ENCODE assay signal across 20 mouse cellular contexts in the genomic region with DNA sequence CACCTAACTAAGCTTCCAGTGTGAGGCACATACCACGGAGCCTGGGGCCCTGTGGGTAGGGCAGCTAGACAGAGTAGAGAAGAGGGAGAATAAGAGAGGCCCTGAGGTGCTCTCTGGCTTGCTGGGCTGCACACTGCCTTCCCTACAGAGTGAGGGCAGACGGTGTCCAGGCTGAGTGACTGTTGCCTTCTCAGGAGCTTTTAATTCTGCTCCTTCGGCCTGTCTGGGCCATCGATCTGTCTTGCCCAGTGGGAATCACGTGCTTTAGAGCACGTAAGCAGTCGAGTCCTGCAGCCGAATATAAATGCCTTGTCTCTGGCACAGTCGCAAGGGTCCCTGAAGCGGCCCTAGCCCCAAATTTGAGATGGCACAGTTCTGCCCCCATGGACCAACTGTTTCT. TPM values are rescaled to one million over a fixed set of nuclear protein-coding genes. Genes with fewer than 3 reads are reported as not detected.
DNase-seq lines count a peak whose midpoint lies in the region; ATAC-seq lines count a peak whose summit lies in the region.
"Had no signal": no experiment of that assay in that cellular context is flagged by ENCODE, and none has a peak within 500 bp of the region (broad histone marks: within the 10 kb centered on the region; RNA-seq: fewer than 3 reads in every experiment).

No protein-coding gene starts in this region.

- H3K4me2 ChIP-seq in midbrain, embryonic 11.5 days = no peak overlapping the region
- H3K4me2 ChIP-seq in midbrain, embryonic 16.5 days (ENCODE audit: low read length) = no peak overlapping the region
- H3K4me2 ChIP-seq in midbrain, embryonic 12.5 days (replicated peaks) = no peak overlapping the region
- H3K4me2 ChIP-seq in neural tube, embryonic 15.5 days = peak overlapping the region; percentile 6; the same call in 1 of the 2 replicates
- H3K4me2 ChIP-seq: heart, embryonic 15.5 days had no signal

- peak overlapping the region; percentile 12; the same call in 1 of the 2 replicates for H3K9ac ChIP-seq in midbrain, embryonic 11.5 days (ENCODE audit: low read length)
- no peak overlapping the region for H3K9ac ChIP-seq in midbrain, embryonic 16.5 days (ENCODE audit: low read depth, low read length)
- no peak overlapping the region for H3K9ac ChIP-seq in midbrain, embryonic 12.5 days (replicated peaks)
- H3K9ac ChIP-seq in neural tube, embryonic 15.5 days (replicated peaks) = no peak overlapping the region
- H3K9ac ChIP-seq: embryonic facial prominence, embryonic 12.5 days; forebrain, embryonic 15.5 days; heart, embryonic 15.5 days; liver, embryonic 14.5 days had no signal

- no peak for DNase-seq in midbrain, embryonic 11.5 days (ENCODE audit: low spot score, missing footprints)
- peak; percentile 32 to 40 for DNase-seq in cerebellum, postnatal 36 days
- DNase-seq in left cerebral cortex, postnatal 25 days (ENCODE audit: low spot score in 2 of 2) = no peak
- no peak for DNase-seq in T-cell, adult 2 months (ENCODE audit: low spot score)
- DNase-seq: gastrocnemius, postnatal 14 days; heart, adult 2 months; right cerebral cortex, postnatal 4 days; thymus, postnatal 25 days had no signal

- no peaks in the 10 kb centered on the region for H3K9me3 ChIP-seq in midbrain, embryonic 11.5 days (ENCODE audit: control insufficient read depth, low read length)
- H3K9me3 ChIP-seq in midbrain, embryonic 16.5 days (replicated peaks; ENCODE audit: control insufficient read depth, low read length, poor library complexity, severe bottlenecking) = no peaks in the 10 kb centered on the region
- H3K9me3 ChIP-seq in midbrain, embryonic 12.5 days = no peaks in the 10 kb centered on the region
- H3K9me3 ChIP-seq in neural tube, embryonic 15.5 days (replicated peaks) = no peaks in the 10 kb centered on the region
- H3K9me3 ChIP-seq: embryonic facial prominence, embryonic 12.5 days; forebrain, embryonic 15.5 days; heart, embryonic 15.5 days had no signal

- H3K36me3 ChIP-seq in midbrain, embryonic 11.5 days (ENCODE audit: control insufficient read depth, insufficient read depth, low read length) = no peaks in the 10 kb centered on the region
- no peaks in the 10 kb centered on the region for H3K36me3 ChIP-seq in midbrain, embryonic 16.5 days (ENCODE audit: control insufficient read depth, insufficient read depth, low read length)
- H3K36me3 ChIP-seq in midbrain, embryonic 12.5 days = no peaks in the 10 kb centered on the region
- no peaks in the 10 kb centered on the region for H3K36me3 ChIP-seq in neural tube, embryonic 15.5 days
- H3K36me3 ChIP-seq: embryonic facial prominence, embryonic 12.5 days; forebrain, embryonic 15.5 days; heart, embryonic 15.5 days had no signal

- peaks cover 35% of the 10 kb centered on the region for H3K27me3 ChIP-seq in midbrain, embryonic 11.5 days (ENCODE audit: control insufficient read depth, insufficient read depth, low read length)
- H3K27me3 ChIP-seq in midbrain, embryonic 16.5 days (ENCODE audit: control insufficient read depth, insufficient read depth, low read depth, low read length) = no peaks in the 10 kb centered on the region
- peaks cover 61% of the 10 kb centered on the region for H3K27me3 ChIP-seq in midbrain, embryonic 12.5 days
- 0 out of 2 replicates have a peak, but pooled peaks cover 8% of the 10 kb centered on the region for H3K27me3 ChIP-seq in neural tube, embryonic 15.5 days (replicated peaks)
- H3K27me3 ChIP-seq: forebrain, embryonic 15.5 days had no signal

- H3K4me1 ChIP-seq in midbrain, embryonic 11.5 days (ENCODE audit: control insufficient read depth, insufficient read depth, low read length) = peaks cover 36% of the 10 kb centered on the region
- H3K4me1 ChIP-seq in midbrain, embryonic 16.5 days (ENCODE audit: control insufficient read depth, insufficient read depth, low read length) = peaks cover 29% of the 10 kb centered on the region
- peaks cover 54% of the 10 kb centered on the region for H3K4me1 ChIP-seq in midbrain, embryonic 12.5 days
- H3K4me1 ChIP-seq in neural tube, embryonic 15.5 days = peaks cover 42% of the 10 kb centered on the region

- no peak overlapping the region; the same call in 1 of the 2 replicates for H3K27ac ChIP-seq in midbrain, embryonic 11.5 days (ENCODE audit: low read depth, low read length)
- H3K27ac ChIP-seq in midbrain, embryonic 16.5 days (ENCODE audit: low read length) = no peak overlapping the region
- H3K27ac ChIP-seq in midbrain, embryonic 12.5 days (replicated peaks) = peak overlapping the region; percentile 43
- H3K27ac ChIP-seq in neural tube, embryonic 15.5 days (replicated peaks) = peak overlapping the region; percentile 99
- H3K27ac ChIP-seq: embryonic facial prominence, embryonic 12.5 days; heart, adult 2 months; heart, embryonic 15.5 days; liver, embryonic 14.5 days had no signal

- no peak overlapping the region for H3K4me3 ChIP-seq in midbrain, embryonic 11.5 days (ENCODE audit: low read depth, low read length)
- H3K4me3 ChIP-seq in midbrain, embryonic 16.5 days (ENCODE audit: low read depth, low read length) = no peak overlapping the region
- no peak overlapping the region for H3K4me3 ChIP-seq in midbrain, embryonic 12.5 days
- H3K4me3 ChIP-seq in neural tube, embryonic 15.5 days (replicated peaks) = no peak overlapping the region
- H3K4me3 ChIP-seq: embryonic facial prominence, embryonic 12.5 days; erythroblast, embryonic 14.5 days; heart, adult 2 months; heart, embryonic 15.5 days had no signal

- no peak for ATAC-seq in midbrain, embryonic 11.5 days (ENCODE audit: low FRiP score)
- ATAC-seq in midbrain, embryonic 16.5 days = no peak
- ATAC-seq in midbrain, embryonic 12.5 days (ENCODE audit: low FRiP score, low read depth) = no peak
- ATAC-seq in neural tube, embryonic 15.5 days (ENCODE audit: low FRiP score) = no peak
- ATAC-seq: intestine, postnatal 0 days had no signal

- intact Hi-C loops in left cerebral cortex, postnatal 25 days (cut with DNase I) = loop anchor here (1.0 kb wide), 1 partner anchor 65 kb away; no protein-coding TSS in a partner anchor

- 68% methylated on average over 10 of the region's 10 CpGs for WGBS in midbrain, embryonic 11.5 days
- 53% methylated on average over 10 of the region's 10 CpGs for WGBS in midbrain, embryonic 16.5 days
- whole genome bisulfite sequencing in midbrain, embryonic 12.5 days = 58% methylated on average over 10 of the region's 10 CpGs
- WGBS in neural tube, embryonic 15.5 days = 56% methylated on average over 10 of the region's 10 CpGs

RNA-seq across cellular contexts. Expression of a gene that starts 0.6 kb away (rescaled TPM):
- polyA plus RNA-seq in midbrain, embryonic 11.5 days (2014; fragmentation: Nextera tagmentation; extraction: Ambion mirVana) = 7.1 and 8.2 TPM in 2 replicates
- polyA plus RNA-seq in midbrain, embryonic 16.5 days (2015; fragmentation: Nextera tagmentation; extraction: Ambion mirVana) = 49.1 and 54.9 TPM in 2 replicates
- polyA plus RNA-seq in midbrain, embryonic 12.5 days (2016; fragmentation: Nextera tagmentation; extraction: Ambion mirVana) = 16.0 and 17.0 TPM in 2 replicates
- 80.9 and 99.8 TPM in 2 replicates for polyA plus RNA-seq in neural tube, embryonic 15.5 days (2015; fragmentation: Nextera tagmentation; extraction: Ambion mirVana)
- 100 to 1,000 TPM; 328 to 335 TPM for total RNA-seq in left cerebral cortex, postnatal 25 days (2021)
- total RNA-seq: hematopoietic stem cell, adult 5-6 weeks; megakaryocyte progenitor cell, adult 5-6 weeks had no signal
- polyA plus RNA-seq: C2C12; heart, adult 2 months had no signal

Comparison
In these comparisons a context has a peak if more than half of its experiments do, and no peak if none do; other contexts are left out.
1. H3K27ac ChIP-seq: peak in midbrain, embryonic 12.5 days (single experiment) and neural tube, embryonic 15.5 days (single experiment); none in midbrain, embryonic 11.5 days (single experiment) and midbrain, embryonic 16.5 days (single experiment).
2. DNase-seq: peak in cerebellum, postnatal 36 days (2 of 2); none in midbrain, embryonic 11.5 days (single experiment), left cerebral cortex, postnatal 25 days (0 of 2) and T-cell, adult 2 months (single experiment).